Mouse (Mus musculus) liver, adult 2 months (tissue): Measurements from ENCODE around the gene BC048562.

Source experiments
- CTCF ChIP-seq: fragments of 200-500 bp; IDR thresholded peaks from 2 replicates; pipeline ENCODE4 v1.5.1; 2011; ENCODE audit warnings: low read depth, low read length, control low read depth
- POLR2A ChIP-seq: fragments of 200-500 bp; IDR thresholded peaks from 2 replicates; pipeline ENCODE4 v1.6.1; 2011; ENCODE audit warnings: low read length, control low read depth; ENCODE audit not compliant: insufficient read depth; ENCODE audit errors: extremely low read depth

GRCm38 (mm10) chr9:108485301-108485875 lies 49.1 kb downstream of the BC048562 start:
- TF ChIP-seq CTCF = no peak
- no peak for TF ChIP-seq POLR2A
